Mouse (Mus musculus): Measurements from ENCODE around the gene Tmcc1.

- TF ChIP-seq POLR2A (IDR thresholded peaks at IDR 0.05; ENCODE audit: borderline replicate concordance, extremely low read depth, insufficient read depth, insufficient read length, poor library complexity, severe bottlenecking) (no peak), CTCF (IDR thresholded peaks at IDR 0.05; ENCODE audit: borderline replicate concordance, extremely low read depth, insufficient read depth, insufficient read length) (no peak)
These were observed 111.0 kb downstream of the Tmcc1 start for GRCm38 (mm10) chr6:116082239-116082638.
